Mouse (Mus musculus): ENCODE data around the gene Man2b1. TPM values are rescaled to one million over a fixed set of nuclear protein-coding genes. Genes with fewer than 3 reads are reported as not detected.
"Not testable (repeated sequence)": the region's sequence is repeated elsewhere in the genome, so short reads cannot be mapped to it uniquely, and the experiment has no call there.

The Man2b1 gene
- polyA plus RNA-seq, 1 experiment from 2014 or later, result 16.9 TPM

GRCm38 (mm10) chr8:85120251-85120650, 37.2 kb downstream of the Man2b1 start:
- not testable (repeated sequence) for H3K4me3 ChIP-seq (ENCODE audit: low read depth, low read length); H3K4me1 ChIP-seq (replicated peaks; ENCODE audit: control insufficient read depth, insufficient read depth, low read length); H3K9me3 ChIP-seq (ENCODE audit: control insufficient read depth, low read length); H3K9ac ChIP-seq (ENCODE audit: low read depth, low read length); DNase-seq (ENCODE audit: low spot score); ATAC-seq (ENCODE audit: low FRiP score); H3K4me2 ChIP-seq (replicated peaks; ENCODE audit: low read depth, low read length); H3K27ac ChIP-seq (ENCODE audit: low read depth, low read length); H3K27me3 ChIP-seq (ENCODE audit: control insufficient read depth, insufficient read depth, low read length); H3K36me3 ChIP-seq (ENCODE audit: control insufficient read depth, insufficient read depth, low read length)
- WGBS, result 87% methylated on average over 5 of the region's 5 CpGs

GRCm38 (mm10) chr8:85122995-85123394, 39.9 kb downstream of the Man2b1 start, which contains the start of gene Zfp791:
Zfp791 (minus strand) TSS chr8:85123095.
- Histone ChIP-seq H3K4me3 (ENCODE audit: low read depth, low read length) (no peak within 1 kb of the TSS), H3K36me3 (ENCODE audit: control insufficient read depth, insufficient read depth, low read length) (no peaks in the 10 kb centered on the region), H3K27me3 (ENCODE audit: control insufficient read depth, insufficient read depth, low read length) (no peaks in the 10 kb centered on the region), H3K4me1 (replicated peaks; ENCODE audit: control insufficient read depth, insufficient read depth, low read length) (no peaks in the 10 kb centered on the region), H3K9me3 (ENCODE audit: control insufficient read depth, low read length) (no peaks in the 10 kb centered on the region), H3K27ac (ENCODE audit: low read depth, low read length) (no peak within 1 kb of the TSS), H3K4me2 (replicated peaks; ENCODE audit: low read depth, low read length) (no peak within 1 kb of the TSS), H3K9ac (ENCODE audit: low read depth, low read length) (no peak within 1 kb of the TSS)
- ATAC-seq (ENCODE audit: low FRiP score) (no peak), DNase-seq (ENCODE audit: low spot score) (no peak)
- WGBS, result 77% methylated on average over 3 of the region's 3 CpGs

- H3K9ac ChIP-seq (ENCODE audit: low read depth, low read length), result no peak overlapping the region
- H3K27ac ChIP-seq (ENCODE audit: low read depth, low read length), result no peak overlapping the region
- no peak for ATAC-seq (ENCODE audit: low FRiP score)
- no peak overlapping the region for H3K4me3 ChIP-seq (ENCODE audit: low read depth, low read length)
- H3K9me3 ChIP-seq (ENCODE audit: control insufficient read depth, low read length), result no peaks in the 10 kb centered on the region
- H3K4me2 ChIP-seq (replicated peaks; ENCODE audit: low read depth, low read length), result no peak overlapping the region
- H3K27me3 ChIP-seq (ENCODE audit: control insufficient read depth, insufficient read depth, low read length), result no peaks in the 10 kb centered on the region
- H3K4me1 ChIP-seq (replicated peaks; ENCODE audit: control insufficient read depth, insufficient read depth, low read length), result no peaks in the 10 kb centered on the region
- H3K36me3 ChIP-seq (ENCODE audit: control insufficient read depth, insufficient read depth, low read length), result no peaks in the 10 kb centered on the region
- 89% methylated on average over 8 of the region's 8 CpGs for WGBS
- DNase-seq (ENCODE audit: low spot score), result no peak
Observed at GRCm38 (mm10) chr8:85123691-85124090, 40.6 kb downstream of the Man2b1 start.

GRCm38 (mm10) chr8:85132335-85132734, 49.3 kb downstream of the Man2b1 start:
- Histone ChIP-seq H3K4me1 (replicated peaks; ENCODE audit: control insufficient read depth, insufficient read depth, low read length) (no peaks in the 10 kb centered on the region), H3K36me3 (ENCODE audit: control insufficient read depth, insufficient read depth, low read length) (no peaks in the 10 kb centered on the region), H3K9ac (ENCODE audit: low read depth, low read length) (no peak overlapping the region), H3K4me3 (ENCODE audit: low read depth, low read length) (no peak overlapping the region), H3K4me2 (replicated peaks; ENCODE audit: low read depth, low read length) (no peak overlapping the region), H3K27me3 (ENCODE audit: control insufficient read depth, insufficient read depth, low read length) (no peaks in the 10 kb centered on the region), H3K9me3 (ENCODE audit: control insufficient read depth, low read length) (no peaks in the 10 kb centered on the region), H3K27ac (ENCODE audit: low read depth, low read length) (no peak overlapping the region)
- ATAC-seq (ENCODE audit: low FRiP score) (no peak), DNase-seq (ENCODE audit: low spot score) (no peak)
- 85% methylated on average over 1 of the region's 1 CpGs for WGBS

GRCm38 (mm10) chr8:85135690-85136089, 52.6 kb downstream of the Man2b1 start:
- 94% methylated on average over 2 of the region's 2 CpGs for WGBS
- not testable (repeated sequence) for H3K27ac ChIP-seq (ENCODE audit: low read depth, low read length); H3K4me1 ChIP-seq (replicated peaks; ENCODE audit: control insufficient read depth, insufficient read depth, low read length); ATAC-seq (ENCODE audit: low FRiP score); H3K36me3 ChIP-seq (ENCODE audit: control insufficient read depth, insufficient read depth, low read length); H3K4me2 ChIP-seq (replicated peaks; ENCODE audit: low read depth, low read length); DNase-seq (ENCODE audit: low spot score); H3K4me3 ChIP-seq (ENCODE audit: low read depth, low read length); H3K9ac ChIP-seq (ENCODE audit: low read depth, low read length); H3K27me3 ChIP-seq (ENCODE audit: control insufficient read depth, insufficient read depth, low read length); H3K9me3 ChIP-seq (ENCODE audit: control insufficient read depth, low read length)

- no peak overlapping the region for H3K27ac ChIP-seq (ENCODE audit: low read depth, low read length)
- 98% methylated on average over 4 of the region's 4 CpGs for WGBS
- no peak overlapping the region for H3K4me3 ChIP-seq (ENCODE audit: low read depth, low read length)
- no peak for ATAC-seq (ENCODE audit: low FRiP score)
- H3K36me3 ChIP-seq (ENCODE audit: control insufficient read depth, insufficient read depth, low read length), result no peaks in the 10 kb centered on the region
- H3K4me2 ChIP-seq (replicated peaks; ENCODE audit: low read depth, low read length), result no peak overlapping the region
- H3K9me3 ChIP-seq (ENCODE audit: control insufficient read depth, low read length), result no peaks in the 10 kb centered on the region
- H3K9ac ChIP-seq (ENCODE audit: low read depth, low read length), result no peak overlapping the region
- H3K4me1 ChIP-seq (replicated peaks; ENCODE audit: control insufficient read depth, insufficient read depth, low read length), result no peaks in the 10 kb centered on the region
- H3K27me3 ChIP-seq (ENCODE audit: control insufficient read depth, insufficient read depth, low read length), result no peaks in the 10 kb centered on the region
- DNase-seq (ENCODE audit: low spot score), result no peak
Observed at GRCm38 (mm10) chr8:85142516-85142915, 59.4 kb downstream of the Man2b1 start.

Other genes starting within 250 kb of the Man2b1 start
- gene Rad23a, start 242.6 kb upstream of the Man2b1 start, polyA plus RNA-seq (2014; fragmentation: Nextera tagmentation; extraction: Ambion mirVana), result 88.6 and 91.3 TPM in 2 replicates
- gene Calr, start 236.3 kb upstream of the Man2b1 start, polyA plus RNA-seq (2014; fragmentation: Nextera tagmentation; extraction: Ambion mirVana), result 837 and 845 TPM in 2 replicates
- gene Farsa, start 226.3 kb upstream of the Man2b1 start, polyA plus RNA-seq (2014; fragmentation: Nextera tagmentation; extraction: Ambion mirVana), result 89.6 and 91.4 TPM in 2 replicates
- 51.1 and 57.8 TPM in 2 replicates for gene Syce2, start 211.2 kb upstream of the Man2b1 start, polyA plus RNA-seq (2014; fragmentation: Nextera tagmentation; extraction: Ambion mirVana)
- 29.2 and 30.5 TPM in 2 replicates for gene Gcdh, start 189.3 kb upstream of the Man2b1 start, polyA plus RNA-seq (2014; fragmentation: Nextera tagmentation; extraction: Ambion mirVana)
- gene Klf1, start 181.3 kb upstream of the Man2b1 start, polyA plus RNA-seq (2014; fragmentation: Nextera tagmentation; extraction: Ambion mirVana), result 12.0 and 14.8 TPM in 2 replicates
- gene Dnase2a, start 174.7 kb upstream of the Man2b1 start, polyA plus RNA-seq (2014; fragmentation: Nextera tagmentation; extraction: Ambion mirVana), result 5.8 and 6.4 TPM in 2 replicates
- gene Mast1, start 145.9 kb upstream of the Man2b1 start, polyA plus RNA-seq (2014; fragmentation: Nextera tagmentation; extraction: Ambion mirVana), result 10.2 and 11.4 TPM in 2 replicates
- gene Rtbdn, start 136.3 kb upstream of the Man2b1 start, polyA plus RNA-seq (2014; fragmentation: Nextera tagmentation; extraction: Ambion mirVana), result 0.14 TPM in 1 of 2 replicates, not detected in the other
- gene Gm49661, start 113.8 kb upstream of the Man2b1 start, polyA plus RNA-seq (2014; fragmentation: Nextera tagmentation; extraction: Ambion mirVana), result not detected in 2 replicates
- 1,367 and 1,409 TPM in 2 replicates for gene Prdx2, start 113.7 kb upstream of the Man2b1 start, polyA plus RNA-seq (2014; fragmentation: Nextera tagmentation; extraction: Ambion mirVana)
- gene Rnaseh2a, start 113.5 kb upstream of the Man2b1 start, polyA plus RNA-seq (2014; fragmentation: Nextera tagmentation; extraction: Ambion mirVana), result 98.5 and 104 TPM in 2 replicates
- gene Junb, start 104.6 kb upstream of the Man2b1 start, polyA plus RNA-seq (2014; fragmentation: Nextera tagmentation; extraction: Ambion mirVana), result 6.2 and 6.4 TPM in 2 replicates
- gene Hook2, start 92.7 kb upstream of the Man2b1 start, polyA plus RNA-seq (2014; fragmentation: Nextera tagmentation; extraction: Ambion mirVana), result 9.5 and 10.3 TPM in 2 replicates
- gene Best2, start 68.7 kb upstream of the Man2b1 start, polyA plus RNA-seq (2014; fragmentation: Nextera tagmentation; extraction: Ambion mirVana), result not detected in 2 replicates
- 134 TPM in 2 replicates for gene Asna1, start 58.0 kb upstream of the Man2b1 start, polyA plus RNA-seq (2014; fragmentation: Nextera tagmentation; extraction: Ambion mirVana)
- 180 and 186 TPM in 2 replicates for gene Trir, start 56.4 kb upstream of the Man2b1 start, polyA plus RNA-seq (2014; fragmentation: Nextera tagmentation; extraction: Ambion mirVana)
- gene Tnpo2, start 46.4 kb upstream of the Man2b1 start, polyA plus RNA-seq (2014; fragmentation: Nextera tagmentation; extraction: Ambion mirVana), result 18.8 and 24.6 TPM in 2 replicates
- gene Fbxw9, start 23.2 kb upstream of the Man2b1 start, polyA plus RNA-seq (2014; fragmentation: Nextera tagmentation; extraction: Ambion mirVana), result 27.2 and 27.4 TPM in 2 replicates
- gene Gm5741, start 15.3 kb upstream of the Man2b1 start, polyA plus RNA-seq (2014; fragmentation: Nextera tagmentation; extraction: Ambion mirVana), result not detected in 2 replicates
- gene Dhps, start 11.5 kb upstream of the Man2b1 start, polyA plus RNA-seq (2014; fragmentation: Nextera tagmentation; extraction: Ambion mirVana), result 66.4 and 67.8 TPM in 2 replicates
- 116 and 123 TPM in 2 replicates for gene Wdr83os, start 2.5 kb upstream of the Man2b1 start, polyA plus RNA-seq (2014; fragmentation: Nextera tagmentation; extraction: Ambion mirVana)
- gene Wdr83, start 2.0 kb upstream of the Man2b1 start, polyA plus RNA-seq (2014; fragmentation: Nextera tagmentation; extraction: Ambion mirVana), result 52.6 and 55.9 TPM in 2 replicates
- 1.0 and 1.2 TPM in 2 replicates for gene Zfp791, start 39.8 kb downstream of the Man2b1 start, polyA plus RNA-seq (2014; fragmentation: Nextera tagmentation; extraction: Ambion mirVana)
- not detected in 2 replicates for gene Cks1brt, start 68.7 kb downstream of the Man2b1 start, polyA plus RNA-seq (2014; fragmentation: Nextera tagmentation; extraction: Ambion mirVana)
- gene Olfr371, start 142.7 kb downstream of the Man2b1 start, polyA plus RNA-seq (2014; fragmentation: Nextera tagmentation; extraction: Ambion mirVana), result not detected in 2 replicates
- gene Orc6, start 216.4 kb downstream of the Man2b1 start, polyA plus RNA-seq (2014; fragmentation: Nextera tagmentation; extraction: Ambion mirVana), result 125 and 127 TPM in 2 replicates
- gene Vps35, start 216.5 kb downstream of the Man2b1 start, polyA plus RNA-seq (2014; fragmentation: Nextera tagmentation; extraction: Ambion mirVana), result 174 and 194 TPM in 2 replicates